Mouse (Mus musculus): ENCODE measurements around the gene Apba3.
"Not testable (repeated sequence)": the region's sequence is repeated elsewhere in the genome, so short reads cannot be mapped to it uniquely, and the experiment has no call there.

Apba3 gene

GRCm38 (mm10) chr10:81266211-81267105 is at the start of gene Apba3, which contains the start of gene Mrpl54:
Gene Apba3 (plus strand): TSS chr10:81266960.
Gene Mrpl54 (minus strand): TSS chr10:81266934.
- DNase-seq (ENCODE audit: low spot score in 2 of 2), result peak; percentile 96

GRCm38 (mm10) chr10:81217267-81217666 is 49.5 kb upstream of the Apba3 start:
- not testable (repeated sequence) for DNase-seq (ENCODE audit: low spot score in 2 of 2)

- peak; percentile 43 to 50 for DNase-seq (ENCODE audit: low spot score in 2 of 2)
These were observed 48.8 kb upstream of the Apba3 start for GRCm38 (mm10) chr10:81217964-81218363.

- no peak for DNase-seq (ENCODE audit: low spot score in 2 of 2)
These were observed 45.3 kb upstream of the Apba3 start for GRCm38 (mm10) chr10:81221402-81222015.

GRCm38 (mm10) chr10:81223731-81224130 is 43.0 kb upstream of the Apba3 start:
- not testable (repeated sequence) for DNase-seq (ENCODE audit: low spot score in 2 of 2)

GRCm38 (mm10) chr10:81229735-81230437 is 36.9 kb upstream of the Apba3 start:
- DNase-seq (ENCODE audit: low spot score in 2 of 2), result peak; percentile 38 to 57

- DNase-seq (ENCODE audit: low spot score in 2 of 2), result peak; percentile 84 to 90
These were observed 36.1 kb upstream of the Apba3 start, which contains the start of gene Atcay for GRCm38 (mm10) chr10:81230438-81231332. Gene Atcay (minus strand): TSS chr10:81230833.

GRCm38 (mm10) chr10:81231436-81231835 is 35.3 kb upstream of the Apba3 start:
- DNase-seq (ENCODE audit: low spot score in 2 of 2), result no peak

- peak; percentile 94 for DNase-seq (ENCODE audit: low spot score in 2 of 2)
These were observed 34.1 kb upstream of the Apba3 start, which contains the start of gene Zfr2 for GRCm38 (mm10) chr10:81232580-81233225. Gene Zfr2 (plus strand): TSS chr10:81233155.

- DNase-seq (ENCODE audit: low spot score in 2 of 2), result no peak
These were observed 33.6 kb upstream of the Apba3 start for GRCm38 (mm10) chr10:81233226-81233585.

GRCm38 (mm10) chr10:81234206-81234605 is 32.6 kb upstream of the Apba3 start:
- no peak for DNase-seq (ENCODE audit: low spot score in 2 of 2)

- no peak for DNase-seq (ENCODE audit: low spot score in 2 of 2)
These were observed 30.1 kb upstream of the Apba3 start for GRCm38 (mm10) chr10:81236471-81237268.

GRCm38 (mm10) chr10:81238618-81239017 is 28.1 kb upstream of the Apba3 start:
- DNase-seq (ENCODE audit: low spot score in 2 of 2), result no peak

GRCm38 (mm10) chr10:81240876-81241275 is 25.9 kb upstream of the Apba3 start:
- DNase-seq (ENCODE audit: low spot score in 2 of 2), result peak; percentile 60 to 79

- DNase-seq (ENCODE audit: low spot score in 2 of 2), result no peak
These were observed 24.7 kb upstream of the Apba3 start for GRCm38 (mm10) chr10:81242021-81242420.

GRCm38 (mm10) chr10:81244146-81244545 is 22.6 kb upstream of the Apba3 start:
- DNase-seq (ENCODE audit: low spot score in 2 of 2), result no peak

GRCm38 (mm10) chr10:81244595-81244994 is 22.2 kb upstream of the Apba3 start:
- peak; percentile 79 to 80 for DNase-seq (ENCODE audit: low spot score in 2 of 2)

GRCm38 (mm10) chr10:81245166-81245565 is 21.6 kb upstream of the Apba3 start:
- DNase-seq (ENCODE audit: low spot score in 2 of 2), result no peak

- no peak for DNase-seq (ENCODE audit: low spot score in 2 of 2)
These were observed 19.0 kb upstream of the Apba3 start for GRCm38 (mm10) chr10:81247804-81248203.

- no peak for DNase-seq (ENCODE audit: low spot score in 2 of 2)
These were observed 17.3 kb upstream of the Apba3 start for GRCm38 (mm10) chr10:81249442-81249841.

All from frontal cortex, postnatal 36 days (tissue).